8 mouse cellular contexts compared by ENCODE assay signal in the genomic region with DNA sequence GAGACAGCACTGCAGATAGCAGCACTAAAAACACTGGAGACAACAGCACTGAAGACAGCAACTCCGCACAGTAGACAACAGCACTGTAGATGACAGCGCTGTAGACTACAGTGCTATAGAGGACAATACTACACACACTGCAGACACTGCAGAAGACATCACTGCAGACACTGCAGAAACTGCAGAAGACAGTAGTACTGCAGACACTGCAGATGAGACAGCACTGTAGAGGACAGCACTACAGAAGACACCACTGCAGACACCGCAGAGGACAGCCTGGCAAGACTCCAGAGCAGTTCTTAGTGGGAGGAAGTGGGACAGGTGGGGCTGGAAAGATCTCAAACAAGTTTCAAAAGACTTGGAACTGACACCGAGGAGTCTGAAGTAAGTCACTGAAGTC.
DNase-seq lines count a peak whose midpoint lies in the region; ATAC-seq and TF ChIP-seq lines count a peak whose summit lies in the region.

No protein-coding gene starts in this region.

- H3K79me2 ChIP-seq in heart, adult 2 months (replicated peaks; ENCODE audit: control insufficient read depth, insufficient read depth, low read length): no peaks in the 10 kb centered on the region
- no peaks in the 10 kb centered on the region for H3K79me2 ChIP-seq in C2C12 (ENCODE audit: control insufficient read depth, insufficient read depth)

- peak; percentile 50 to 60 for DNase-seq in heart, adult 2 months
- no peak for DNase-seq in heart, postnatal 25 days (ENCODE audit: low spot score)
- DNase-seq in thymus, postnatal 10 days (ENCODE audit: low spot score in 2 of 2): no peak

- H3K9ac ChIP-seq in heart, adult 2 months (ENCODE audit: low read depth, low read length): no peak overlapping the region
- no peak overlapping the region for H3K9ac ChIP-seq in intestine, postnatal 0 days (ENCODE audit: low read depth, low read length)
- no peak overlapping the region for H3K9ac ChIP-seq in forebrain, embryonic 13.5 days

- peak overlapping the region; percentile 14 for H3ac ChIP-seq in C2C12 (ENCODE audit: control insufficient read depth, insufficient read length, low read depth)

- no peak for TF ChIP-seq EP300 in heart, adult 2 months (IDR thresholded peaks at IDR 0.05; ENCODE audit: insufficient read depth, low read depth, low read length)

- H3K79me3 ChIP-seq in C2C12 (ENCODE audit: low read depth): no peaks in the 10 kb centered on the region

- H3K27me3 ChIP-seq in heart, adult 2 months (ENCODE audit: control insufficient read depth, insufficient read depth, low read length): no peaks in the 10 kb centered on the region
- no peaks in the 10 kb centered on the region for H3K27me3 ChIP-seq in C2C12 (ENCODE audit: control insufficient read depth, insufficient read depth, insufficient read length)
- H3K27me3 ChIP-seq in intestine, postnatal 0 days (replicated peaks; ENCODE audit: control insufficient read depth, insufficient read depth, low read length): no peaks in the 10 kb centered on the region
- H3K27me3 ChIP-seq in forebrain, embryonic 13.5 days: no peaks in the 10 kb centered on the region

- peaks cover 16% of the 10 kb centered on the region for H3K4me1 ChIP-seq in heart, adult 2 months (ENCODE audit: control insufficient read depth, insufficient read depth, low read length)
- no peaks in the 10 kb centered on the region; the same call in 1 of the 2 replicates for H3K4me1 ChIP-seq in intestine, postnatal 0 days (replicated peaks; ENCODE audit: control insufficient read depth, insufficient read depth, low read length)
- no peaks in the 10 kb centered on the region for H3K4me1 ChIP-seq in forebrain, embryonic 13.5 days

- intact Hi-C loops in heart, adult 2 months (cut with DNase I): loop anchor here (2.0 kb wide), 2 partner anchors 39 to 65 kb away; a partner anchor contains a TSS
- intact Hi-C loops in heart, postnatal 25 days (cut with DNase I): no loop called here

- no peak for TF ChIP-seq CTCF in heart, adult 2 months (IDR thresholded peaks at IDR 0.05)
- TF ChIP-seq CTCF in C2C12 (IDR thresholded peaks at IDR 0.05; ENCODE audit: control insufficient read depth, insufficient read depth, insufficient read length): no peak
- no peak for TF ChIP-seq CTCF in intestine, postnatal 0 days (IDR thresholded peaks at IDR 0.05; ENCODE audit: low read depth)

- no peaks in the 10 kb centered on the region for H3K9me3 ChIP-seq in intestine, postnatal 0 days (ENCODE audit: control insufficient read depth)
- H3K9me3 ChIP-seq in forebrain, embryonic 13.5 days (replicated peaks): no peaks in the 10 kb centered on the region

- ATAC-seq in erythroid progenitor cell, adult 5-6 weeks (replicated peaks; ENCODE audit: low FRiP score, poor library complexity, severe bottlenecking): peak; percentile 32; the same call in 1 of the 2 replicates
- 0 out of 2 replicates have a peak, but pooled peaks have one; percentile 23 for ATAC-seq in intestine, postnatal 0 days
- peak; percentile 88 for ATAC-seq in megakaryocyte-erythroid progenitor cell, adult 5-6 weeks (replicated peaks; ENCODE audit: low FRiP score, low TSS enrichment, poor library complexity, severe bottlenecking)
- ATAC-seq in forebrain, embryonic 13.5 days: no peak

- TF ChIP-seq POLR2A in heart, adult 2 months (IDR thresholded peaks at IDR 0.05; ENCODE audit: insufficient read depth, low read depth, low read length): no peak

- H3K27ac ChIP-seq in heart, adult 2 months: peak overlapping the region; percentile 75
- no peak overlapping the region for H3K27ac ChIP-seq in intestine, postnatal 0 days (ENCODE audit: low read depth, low read length)
- H3K27ac ChIP-seq in forebrain, embryonic 13.5 days: no peak overlapping the region

- H3K4me3 ChIP-seq in heart, adult 2 months: no peak overlapping the region
- no peak overlapping the region for H3K4me3 ChIP-seq in C2C12 (ENCODE audit: insufficient read depth, poor library complexity, severe bottlenecking)
- no peak overlapping the region for H3K4me3 ChIP-seq in intestine, postnatal 0 days (ENCODE audit: low read depth, low read length)
- no peak overlapping the region for H3K4me3 ChIP-seq in forebrain, embryonic 13.5 days

- H3K36me3 ChIP-seq in heart, adult 2 months (ENCODE audit: control insufficient read depth, insufficient read depth, low read length): no peaks in the 10 kb centered on the region
- no peaks in the 10 kb centered on the region for H3K36me3 ChIP-seq in C2C12 (ENCODE audit: control insufficient read depth, insufficient read depth)
- no peaks in the 10 kb centered on the region for H3K36me3 ChIP-seq in intestine, postnatal 0 days (ENCODE audit: control insufficient read depth, insufficient read depth)
- no peaks in the 10 kb centered on the region for H3K36me3 ChIP-seq in forebrain, embryonic 13.5 days (ENCODE audit: poor library complexity, severe bottlenecking)

- no peak overlapping the region for H3K4me2 ChIP-seq in intestine, postnatal 0 days (replicated peaks; ENCODE audit: low read depth)
- no peak overlapping the region for H3K4me2 ChIP-seq in forebrain, embryonic 13.5 days

- 42% methylated on average over 4 of the region's 4 CpGs for WGBS in heart, adult 2 months
- WGBS in intestine, postnatal 0 days: 69% methylated on average over 4 of the region's 4 CpGs
- WGBS in forebrain, embryonic 13.5 days: 86% methylated on average over 4 of the region's 4 CpGs

TF ChIP-seq in C2C12, 6 proteins besides CTCF, POLR2A, EP300 and RAD21:
- TF ChIP-seq USF1 (IDR thresholded peaks at IDR 0.05; ENCODE audit: low read depth) (no peak), MAX (IDR thresholded peaks at IDR 0.05) (no peak), MYOG (IDR thresholded peaks at IDR 0.05; ENCODE audit: control insufficient read depth, extremely low read depth, insufficient read length) (no peak)

Comparison
In these comparisons a context has a peak if more than half of its experiments do, and no peak if none do; other contexts are left out.
1. DNase-seq: peak in heart, adult 2 months (2 of 2); none in heart, postnatal 25 days (single experiment) and thymus, postnatal 10 days (0 of 2).